In the genomic region with DNA sequence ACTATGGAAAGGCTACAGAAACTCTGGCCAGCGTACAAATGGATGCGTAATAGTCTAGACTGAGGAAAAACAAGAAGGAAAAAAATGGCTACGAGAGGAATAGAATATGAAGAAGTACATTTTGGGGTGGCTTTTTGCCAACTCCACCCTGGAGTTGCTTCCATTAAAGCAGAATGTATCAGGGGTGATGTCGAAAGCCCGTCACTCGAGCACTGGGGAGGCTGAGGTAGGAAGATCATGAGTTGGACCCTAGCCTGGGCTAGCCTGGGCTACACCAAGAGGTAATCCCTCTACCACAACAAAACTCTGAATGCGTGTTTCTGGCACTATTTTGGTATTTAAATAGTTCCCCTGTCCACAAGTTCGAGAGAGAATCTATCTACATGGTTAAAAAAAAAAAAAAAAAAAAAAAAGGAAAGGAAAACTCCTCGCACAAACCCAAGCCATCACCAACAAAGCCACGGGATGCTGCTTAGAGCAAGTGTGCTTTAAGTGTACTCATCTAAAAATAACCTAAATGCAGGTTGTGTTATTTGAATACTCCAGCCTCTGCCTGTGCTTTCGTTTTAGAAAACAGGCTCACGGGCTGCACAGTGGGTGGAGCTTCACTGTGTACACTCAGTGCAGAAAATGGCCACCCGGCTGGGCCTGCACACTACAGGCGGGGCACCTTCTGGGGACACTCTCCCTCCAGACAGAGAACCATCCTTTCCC, we compare ENCODE assay signal across 9 mouse cellular contexts. TPM values are rescaled to one million over a fixed set of nuclear protein-coding genes. Genes with fewer than 3 reads are reported as not detected.
A peak's percentile ranks its signal among the peaks of the same experiment; 100 is the strongest.
DNase-seq lines count a peak whose midpoint lies in the region; ATAC-seq lines count a peak whose summit lies in the region.
"Had no signal": no experiment of that assay in that cellular context is flagged by ENCODE, and none has a peak within 500 bp of the region (broad histone marks: within the 10 kb centered on the region; RNA-seq: fewer than 3 reads in every experiment).

No protein-coding gene starts in this region.

- no peak overlapping the region for H3K4me2 ChIP-seq in kidney, embryonic 14.5 days (replicated peaks; ENCODE audit: low read depth, low read length)
- H3K4me2 ChIP-seq: limb, embryonic 15.5 days had no signal

- no peak overlapping the region; the same call in 1 of the 2 replicates for H3K9ac ChIP-seq in kidney, embryonic 14.5 days (ENCODE audit: low read depth, low read length)
- H3K9ac ChIP-seq: limb, embryonic 15.5 days had no signal

- DNase-seq in kidney, postnatal 10 days: peak; percentile 65
- peak; percentile 63 for DNase-seq in T-cell, adult 2 months (ENCODE audit: low spot score)
- DNase-seq in heart, adult 11 months: peak; percentile 98
- peak; percentile 75 for DNase-seq in liver
- peak; percentile 47 to 54 for DNase-seq in natural killer cell, adult 2 months (ENCODE audit: low spot score in 2 of 2)
- DNase-seq in layer of hippocampus, postnatal 36 days: no peak
- DNase-seq in right cerebral cortex, postnatal 14 days: no peak

- peaks cover 21% of the 10 kb centered on the region for H3K4me1 ChIP-seq in kidney, embryonic 14.5 days (ENCODE audit: control insufficient read depth, insufficient read depth, low read length)

- no peak overlapping the region for H3K27ac ChIP-seq in kidney, embryonic 14.5 days (ENCODE audit: low read depth, low read length)
- H3K27ac ChIP-seq: limb, embryonic 15.5 days had no signal

- H3K36me3 ChIP-seq in kidney, embryonic 14.5 days (ENCODE audit: control insufficient read depth, insufficient read depth, low read length): peaks cover 2% of the 10 kb centered on the region; the same call in 1 of the 2 replicates
- H3K36me3 ChIP-seq: limb, embryonic 15.5 days had no signal

- WGBS in kidney, embryonic 14.5 days: 81% methylated on average over 14 of the region's 14 CpGs

- H3K4me3 ChIP-seq in kidney, embryonic 14.5 days (ENCODE audit: low read length): no peak overlapping the region
- H3K4me3 ChIP-seq: limb, embryonic 15.5 days had no signal

- no peaks in the 10 kb centered on the region for H3K9me3 ChIP-seq in kidney, embryonic 14.5 days (ENCODE audit: control insufficient read depth, low read length)
- H3K9me3 ChIP-seq: limb, embryonic 15.5 days had no signal

- H3K27me3 ChIP-seq in kidney, embryonic 14.5 days (ENCODE audit: control insufficient read depth, insufficient read depth, low read length): no peaks in the 10 kb centered on the region
- H3K27me3 ChIP-seq: limb, embryonic 15.5 days had no signal

- ATAC-seq in kidney, embryonic 14.5 days (ENCODE audit: low FRiP score, low TSS enrichment): no peak

RNA-seq across cellular contexts. Expression of gene Zbtb38, which starts 39.7 kb away (rescaled TPM):
- polyA plus RNA-seq in kidney, embryonic 14.5 days (2014; fragmentation: Nextera tagmentation; extraction: Ambion mirVana): 15.6 and 20.5 TPM in 2 replicates
- total RNA-seq in layer of hippocampus, postnatal 36 days (2021): 10 to 100 TPM; 56.4 to 63.4 TPM

Comparison
In these comparisons a context has a peak if more than half of its experiments do, and no peak if none do; other contexts are left out.
1. DNase-seq: peak in kidney, postnatal 10 days (single experiment), T-cell, adult 2 months (single experiment), heart, adult 11 months (single experiment), liver (single experiment) and natural killer cell, adult 2 months (2 of 2); none in layer of hippocampus, postnatal 36 days (0 of 2) and right cerebral cortex, postnatal 14 days (single experiment).